In genomic region chr8:94387027-94387684, GRCm38 (mm10) we compare ENCODE assay signal across 8 mouse cellular contexts. TPM values are rescaled to one million over a fixed set of nuclear protein-coding genes. Genes with fewer than 3 reads are reported as not detected.
A peak's percentile ranks its signal among the peaks of the same experiment; 100 is the strongest.
DNase-seq lines count a peak whose midpoint lies in the region; ATAC-seq lines count a peak whose summit lies in the region.

No protein-coding gene starts in this region.

- ATAC-seq in hindbrain, embryonic 11.5 days (ENCODE audit: low FRiP score) = peak; percentile 56

- H3K9me3 ChIP-seq in hindbrain, embryonic 11.5 days (ENCODE audit: control insufficient read depth, low read length) = no peaks in the 10 kb centered on the region

- H3K4me1 ChIP-seq in hindbrain, embryonic 11.5 days (replicated peaks; ENCODE audit: control insufficient read depth, insufficient read depth, low read length) = peaks cover 4% of the 10 kb centered on the region; the same call in 1 of the 2 replicates

- H3K9ac ChIP-seq in hindbrain, embryonic 11.5 days (ENCODE audit: low read depth, low read length) = peak overlapping the region; percentile 67

- H3K27ac ChIP-seq in hindbrain, embryonic 11.5 days (ENCODE audit: low read depth, low read length) = no peak overlapping the region

- H3K4me3 ChIP-seq in hindbrain, embryonic 11.5 days (ENCODE audit: low read depth, low read length) = peak overlapping the region; percentile 87

- no peaks in the 10 kb centered on the region for H3K27me3 ChIP-seq in hindbrain, embryonic 11.5 days (ENCODE audit: control insufficient read depth, insufficient read depth, low read length)

- peak overlapping the region; percentile 82 for H3K4me2 ChIP-seq in hindbrain, embryonic 11.5 days (replicated peaks; ENCODE audit: low read depth, low read length)

- H3K36me3 ChIP-seq in hindbrain, embryonic 11.5 days (ENCODE audit: control insufficient read depth, insufficient read depth, low read length) = peaks cover 6% of the 10 kb centered on the region

- peak; percentile 93 for DNase-seq in NIH3T3 (ENCODE audit: low read depth)
- peak; percentile 85 for DNase-seq in cerebellum, adult 9-10 months
- DNase-seq in frontal cortex, adult 2 months (ENCODE audit: extremely low spot score in 1 of 2, low spot score in 1 of 2) = peak; percentile 76 to 81
- peak; percentile 89 for DNase-seq in hindbrain, embryonic 11.5 days (ENCODE audit: low spot score)
- peak; percentile 59 to 77 for DNase-seq in layer of hippocampus, postnatal 14 days (ENCODE audit: low spot score in 2 of 2)
- DNase-seq in lung, postnatal 10 days = peak; percentile 93
- DNase-seq in ovary, postnatal 14 days (ENCODE audit: low spot score) = peak; percentile 49
- DNase-seq in thymus, postnatal 14 days = peak; percentile 66

- under 1% methylated on average over 25 of the region's 25 CpGs for WGBS in hindbrain, embryonic 11.5 days

RNA-seq across cellular contexts. Expression of gene Herpud1, which starts 0.9 kb away (rescaled TPM):
- polyA plus RNA-seq in frontal cortex, adult 2 months (2012; rRNA removed) = 72.2 and 80.0 TPM in 2 replicates
- polyA plus RNA-seq in hindbrain, embryonic 11.5 days (2014; fragmentation: Nextera tagmentation; extraction: Ambion mirVana) = 60.8 and 61.0 TPM in 2 replicates
- total RNA-seq in layer of hippocampus, postnatal 14 days (2021) = 10 to 100 TPM; 43.9 to 56.6 TPM

RNA-seq across cellular contexts. Expression of gene Nlrc5, which starts 47.0 kb away (rescaled TPM):
- polyA plus RNA-seq in frontal cortex, adult 2 months (2012; rRNA removed) = 1.0 and 1.5 TPM in 2 replicates
- 0.23 TPM in 1 of 2 replicates, not detected in the other for polyA plus RNA-seq in hindbrain, embryonic 11.5 days (2014; fragmentation: Nextera tagmentation; extraction: Ambion mirVana)
- under 1 TPM; 0.35 to 0.45 TPM for total RNA-seq in layer of hippocampus, postnatal 14 days (2021)

RNA-seq across cellular contexts. Expression of gene Slc12a3, which starts 58.2 kb away (rescaled TPM):
- 0.92 and 1.2 TPM in 2 replicates for polyA plus RNA-seq in frontal cortex, adult 2 months (2012; rRNA removed)
- 0.06 TPM in 1 of 2 replicates, not detected in the other for polyA plus RNA-seq in hindbrain, embryonic 11.5 days (2014; fragmentation: Nextera tagmentation; extraction: Ambion mirVana)
- total RNA-seq in layer of hippocampus, postnatal 14 days (2021) = under 1 TPM; 0.31 to 0.44 TPM
